Mouse (Mus musculus): ENCODE results near the gene Icam2.

DNA sequence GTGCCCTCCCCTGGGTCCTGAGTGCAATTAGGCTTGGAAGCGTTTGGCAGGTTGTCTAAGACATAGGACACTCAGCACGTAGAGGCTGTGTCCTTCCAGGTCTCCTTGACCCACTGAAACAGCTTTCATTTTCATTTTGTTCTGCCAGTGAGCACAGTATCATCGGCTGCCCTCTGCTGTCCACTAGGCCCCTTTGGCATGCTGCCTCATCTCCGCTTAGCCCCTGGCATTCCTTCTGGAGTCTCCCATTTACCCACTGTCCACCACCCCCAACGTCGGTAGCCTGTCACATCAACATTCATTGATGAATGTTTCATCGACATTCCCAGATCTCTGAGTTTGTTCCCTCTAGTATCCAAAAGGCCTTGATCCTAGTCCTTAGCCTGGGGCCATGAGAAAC, 6.0 kb downstream of the Icam2 start:
- TF ChIP-seq CTCF (IDR thresholded peaks at IDR 0.05; ENCODE audit: low read depth) (no peak), EP300 (IDR thresholded peaks at IDR 0.05; ENCODE audit: low read depth) (no peak)
